Mouse (Mus musculus): ENCODE data around the gene Irs1.

DNA sequence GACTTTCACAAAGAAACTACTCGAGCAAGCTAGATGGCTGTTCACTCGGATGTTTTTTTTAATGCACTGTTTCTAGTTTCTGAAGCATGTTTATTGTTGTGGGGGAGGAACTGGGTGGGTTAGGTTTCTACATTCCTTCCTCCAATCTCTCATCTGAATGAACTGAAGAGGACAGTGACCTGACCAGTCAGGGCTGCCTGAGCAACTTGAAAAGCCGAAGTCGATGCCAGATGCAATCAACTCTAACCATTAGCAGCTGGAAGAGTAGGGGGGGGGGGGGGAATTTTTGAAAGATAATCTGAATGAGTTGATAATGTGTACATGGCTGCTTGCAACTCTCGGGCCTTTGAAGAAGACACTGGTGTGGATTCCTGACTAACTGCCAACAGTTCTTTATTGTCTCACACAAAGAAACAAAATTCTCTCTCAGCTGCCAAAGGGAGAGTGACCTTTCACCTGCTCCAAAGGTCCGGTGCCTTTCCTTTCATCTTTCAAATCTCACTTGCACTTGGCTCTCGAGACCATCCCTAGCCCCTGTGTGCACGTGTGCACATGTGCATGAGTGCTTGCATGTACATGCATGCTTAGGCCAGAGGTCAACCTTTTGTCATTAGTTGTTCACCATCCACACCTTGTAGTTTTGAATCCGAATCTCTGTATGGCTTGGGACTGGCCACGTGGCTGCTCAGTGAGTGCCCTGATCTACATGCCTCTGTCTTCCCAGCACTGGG lies 43.8 kb downstream of the Irs1 start:
- TF ChIP-seq POLR2A (IDR thresholded peaks at IDR 0.05; ENCODE audit: borderline replicate concordance, extremely low read depth, low read depth, low read length), result no peak
- no peak for TF ChIP-seq CTCF (IDR thresholded peaks at IDR 0.05; ENCODE audit: insufficient read depth, low read length)
